Mouse (Mus musculus) liver, postnatal 0 days (tissue): Measurements from ENCODE around the gene Ddx19a.

Source experiments
- CTCF ChIP-seq: sonication (generic); IDR thresholded peaks from 2 replicates; pipeline ENCODE4 v1.5.1; 2016; ENCODE audit warnings: antibody characterized with exemption, low read depth
- EP300 ChIP-seq: IDR thresholded peaks from 2 replicates; pipeline ENCODE4 v1.6.1; 2016; ENCODE audit warnings: antibody characterized with exemption, low read depth, mild to moderate bottlenecking

GRCm38 (mm10) chr8:111044003-111044734 is 46.6 kb upstream of the Ddx19a start:
- TF ChIP-seq EP300: no peak
- peak; percentile 46 for TF ChIP-seq CTCF
